Mouse (Mus musculus) ovary, postnatal 36 days (tissue): Measurements from ENCODE around the gene Acss1.

ENCODE experiments used
- DNase-seq: peaks from one replicate; pipeline ENCODE4 v3.0.0; 2022; ENCODE audit warnings: low spot score, mixed read lengths

Acss1 gene

DNA sequence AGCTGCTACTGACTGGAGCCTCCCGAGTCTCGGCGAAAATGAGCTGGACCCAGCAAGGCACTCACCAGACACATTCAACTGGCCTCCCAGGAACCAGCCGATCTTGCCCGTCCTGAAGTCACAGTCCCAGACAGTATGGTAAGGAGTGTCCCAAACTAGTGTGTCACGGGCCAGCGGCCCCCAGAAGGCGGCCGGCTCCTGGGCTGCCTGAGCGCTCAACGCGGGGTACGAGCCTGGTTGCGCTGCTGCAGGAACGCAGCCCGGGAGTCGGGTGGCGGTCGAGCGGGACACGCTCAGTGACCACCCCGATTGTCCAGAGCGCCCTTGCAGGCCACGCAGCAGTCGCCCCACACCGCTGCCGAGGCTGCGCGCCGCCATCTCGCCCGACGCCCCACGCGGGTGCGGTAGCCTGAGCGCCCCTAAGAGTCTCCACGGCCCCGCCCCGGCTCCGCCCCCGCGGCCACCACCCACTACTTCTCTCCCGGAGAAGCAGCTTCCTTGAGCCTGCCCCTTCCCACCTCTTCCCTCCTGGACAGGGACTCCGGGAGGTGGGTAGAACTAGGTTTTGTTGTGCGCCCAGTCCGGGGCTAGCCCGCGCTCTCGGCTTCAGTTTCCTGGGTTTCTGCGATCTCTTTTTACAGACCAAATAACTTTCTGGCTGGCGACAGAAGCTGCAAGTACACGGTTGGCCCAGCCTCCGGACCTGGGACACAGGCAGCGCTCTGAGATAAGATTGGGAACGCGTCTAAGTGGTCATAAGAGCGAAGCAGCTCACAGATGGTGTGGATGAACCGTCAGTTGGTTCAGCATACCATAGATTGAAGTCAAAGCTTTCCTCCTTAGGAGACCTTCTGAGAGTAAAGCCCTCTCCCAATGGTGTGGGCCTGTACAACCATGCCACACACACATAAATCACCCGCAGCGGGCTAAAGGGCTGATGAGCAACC, at the start of gene Acss1:
Acss1 (minus strand) TSS at position 681 of the 947 bp plus-strand sequence.
- DNase-seq, result peak; percentile 74

DNA sequence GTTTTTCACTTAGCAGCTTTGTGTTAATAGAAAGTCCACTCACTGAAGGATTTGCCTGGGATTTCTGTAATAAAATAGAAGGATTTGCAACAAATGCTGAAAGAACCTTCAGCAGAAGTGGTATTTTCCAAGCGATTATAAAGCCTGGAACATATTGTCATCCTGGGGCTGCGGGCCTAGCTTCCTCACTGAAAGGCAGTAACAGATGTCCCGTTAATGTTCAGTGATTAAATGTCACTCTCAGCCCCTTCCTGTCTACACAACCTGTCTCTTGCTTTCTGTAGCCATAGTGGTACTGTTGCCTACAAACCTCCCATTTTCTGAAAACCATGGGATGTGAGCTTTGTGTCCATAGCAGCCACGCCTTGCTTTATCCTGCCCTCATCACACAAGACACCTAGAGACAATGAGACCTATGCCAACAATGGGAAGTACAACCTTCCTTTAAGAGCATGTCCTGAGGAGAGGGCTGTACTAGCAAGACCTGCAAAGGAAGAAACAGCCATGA, 43.9 kb upstream of the Acss1 start:
- DNase-seq, result no peak

DNA sequence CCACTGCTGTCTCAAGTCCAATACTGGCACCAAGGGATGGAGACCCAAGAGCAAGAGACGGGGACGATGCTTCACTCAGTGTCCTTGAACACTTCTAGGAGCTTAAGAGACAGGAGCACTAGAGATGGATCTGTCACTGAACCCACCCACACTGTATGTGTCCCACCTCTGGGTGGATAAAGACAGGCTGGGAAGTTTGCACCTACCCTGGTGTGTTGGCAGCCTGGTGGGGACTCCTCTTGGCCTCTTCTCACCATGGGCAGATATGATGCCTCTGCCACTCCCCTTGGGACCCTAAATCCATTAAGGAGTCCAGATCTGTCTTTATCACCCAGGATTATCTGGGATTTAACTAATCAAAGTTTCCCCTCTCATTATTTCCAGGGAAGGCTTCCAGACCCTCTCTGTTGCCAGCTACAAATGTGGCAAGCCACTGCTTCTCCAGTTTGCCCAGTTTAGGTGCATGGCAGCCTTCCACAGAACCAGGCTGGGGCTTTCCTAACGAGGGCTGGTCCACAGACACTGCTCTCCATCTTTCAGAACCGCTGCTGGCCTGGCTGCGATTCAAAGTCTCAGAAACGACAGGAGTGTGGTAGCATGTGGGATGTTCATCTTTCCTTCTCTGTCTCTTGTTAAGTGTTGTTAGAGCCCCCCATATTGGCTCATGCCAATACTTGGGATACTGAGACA, 23.3 kb upstream of the Acss1 start:
- no peak for DNase-seq

DNA sequence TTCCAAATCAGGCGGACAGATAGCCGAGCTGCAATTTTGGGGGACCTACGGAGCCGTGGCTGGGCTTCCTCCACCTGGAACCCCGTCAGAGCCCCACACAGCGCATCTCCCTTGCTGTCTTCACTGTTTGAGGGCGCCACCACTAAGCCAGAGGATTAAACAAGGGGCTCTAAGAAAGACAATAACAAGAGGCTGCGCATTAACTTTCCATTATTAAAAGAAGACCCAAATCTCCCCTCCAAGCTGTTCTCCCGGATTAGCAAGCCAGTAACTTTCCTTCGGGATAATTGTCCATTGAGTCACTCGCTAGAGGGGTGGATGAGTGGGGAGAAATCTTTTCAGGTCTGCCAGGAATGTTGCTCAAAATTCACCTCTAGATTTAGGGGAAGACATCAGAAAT, 21.9 kb upstream of the Acss1 start:
- no peak for DNase-seq

DNA sequence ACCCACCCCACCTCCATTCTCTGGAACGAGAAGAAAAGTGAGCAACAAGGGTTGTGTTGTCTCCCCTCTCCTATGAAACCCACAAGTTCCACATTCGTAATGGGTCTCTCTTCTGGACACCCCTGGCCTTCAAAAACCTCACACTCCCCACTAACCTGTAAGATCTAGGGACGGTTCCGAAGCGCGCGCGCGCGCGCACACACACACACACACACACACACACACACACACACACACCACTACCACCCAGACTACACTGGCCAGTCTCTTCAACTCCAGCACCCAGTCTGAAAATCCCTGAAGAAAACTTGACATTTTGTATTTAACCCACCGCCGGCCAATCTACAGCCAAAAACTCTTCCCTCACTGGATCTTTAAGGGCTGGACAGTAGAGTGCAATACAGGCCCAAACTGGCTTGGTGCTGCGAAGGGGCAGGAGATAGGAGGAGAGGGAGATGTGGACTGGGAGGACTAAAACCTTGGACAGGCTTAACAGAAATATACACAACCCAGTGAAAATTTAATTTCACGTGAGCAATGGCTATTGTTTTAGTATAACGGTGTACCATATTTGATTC, 21.0 kb upstream of the Acss1 start, which contains the start of gene Vsx1:
Vsx1 (minus strand) TSS at position 138 of the 578 bp plus-strand sequence.
- DNase-seq, result no peak

DNA sequence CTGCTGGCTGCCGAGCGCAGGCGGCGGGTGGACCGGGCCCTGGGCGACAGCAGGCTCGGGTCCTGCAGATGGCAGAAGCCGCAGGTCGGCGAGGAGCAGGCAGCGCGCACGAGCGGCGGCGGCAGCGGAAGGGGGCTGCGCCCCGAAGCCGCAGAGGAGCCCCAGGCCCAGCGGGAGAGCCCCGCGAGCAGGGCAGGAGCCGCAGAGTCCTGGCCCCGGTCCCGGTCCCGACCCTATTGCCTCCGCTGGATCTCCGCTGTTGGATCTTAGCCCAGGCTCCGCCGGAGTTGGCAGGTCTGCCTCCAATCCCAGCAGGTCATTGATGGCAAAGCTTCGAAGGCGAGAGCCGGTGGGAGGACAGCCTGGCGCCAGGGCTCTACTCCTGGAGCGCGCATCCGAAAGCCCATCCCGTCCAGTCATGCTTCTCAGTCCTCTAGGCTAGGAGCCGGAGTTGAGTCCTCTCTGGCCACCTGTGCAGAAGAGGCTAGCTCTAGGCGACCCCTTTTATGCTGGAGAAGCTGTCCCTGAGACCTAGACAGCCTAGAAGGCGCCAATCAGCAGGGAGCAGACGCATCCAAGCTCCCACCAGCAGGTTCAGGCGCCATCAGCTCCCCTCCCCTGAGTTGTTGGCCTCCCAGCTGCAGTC, 20.4 kb upstream of the Acss1 start:
- DNase-seq, result peak; percentile 41

DNA sequence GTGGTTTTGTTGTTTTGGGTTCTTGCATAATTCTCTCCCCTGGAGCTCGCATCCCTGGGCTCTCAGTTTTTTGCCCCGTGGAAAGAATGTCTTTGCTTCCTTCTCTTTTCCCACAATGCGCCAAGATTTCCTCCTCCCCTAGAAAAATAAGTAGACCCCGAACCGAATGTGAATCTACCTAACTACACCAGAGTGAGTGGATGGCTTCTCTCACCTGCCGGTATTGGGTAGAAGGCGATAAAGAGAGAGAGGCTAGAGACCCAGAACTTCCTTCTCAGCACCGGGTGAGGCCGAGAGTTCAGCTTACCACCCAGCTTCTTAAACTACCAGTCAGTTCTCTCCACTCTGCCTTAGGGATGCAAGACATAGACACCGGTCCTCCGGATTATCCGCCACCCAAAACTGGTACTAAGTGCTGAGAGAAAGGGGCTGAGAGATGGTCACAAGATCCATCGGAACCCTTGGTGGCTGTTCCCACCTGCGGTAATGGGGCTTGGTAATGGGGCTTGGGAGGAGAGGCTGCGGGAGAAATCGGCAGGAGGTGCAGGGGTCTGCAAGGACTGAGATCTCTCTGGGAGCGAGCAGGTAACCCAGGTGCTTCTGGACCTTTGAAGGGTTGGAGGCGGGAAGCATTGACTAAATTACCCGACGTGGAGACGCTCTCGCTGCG, 19.7 kb upstream of the Acss1 start:
- DNase-seq, result no peak

DNA sequence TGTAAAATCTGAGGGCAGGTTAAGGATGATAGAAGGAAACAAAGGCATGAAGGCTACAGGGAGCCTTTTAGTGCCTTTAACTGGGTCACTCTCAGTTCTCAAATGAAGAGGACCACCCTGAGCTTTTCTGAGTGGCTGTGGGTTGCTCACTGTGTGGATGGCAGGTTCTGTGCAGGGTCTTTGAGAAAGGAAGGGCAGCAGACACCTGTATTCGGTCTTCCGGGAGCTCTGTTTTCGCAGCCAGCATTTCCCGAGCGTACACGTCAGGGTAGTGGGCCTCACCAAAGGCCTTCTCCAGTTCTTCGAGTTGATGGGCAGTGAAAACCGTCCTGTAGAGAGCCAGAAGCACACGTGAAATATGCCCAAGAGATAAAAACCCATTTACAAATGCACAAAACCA, 17.1 kb upstream of the Acss1 start:
- DNase-seq, result no peak

DNA sequence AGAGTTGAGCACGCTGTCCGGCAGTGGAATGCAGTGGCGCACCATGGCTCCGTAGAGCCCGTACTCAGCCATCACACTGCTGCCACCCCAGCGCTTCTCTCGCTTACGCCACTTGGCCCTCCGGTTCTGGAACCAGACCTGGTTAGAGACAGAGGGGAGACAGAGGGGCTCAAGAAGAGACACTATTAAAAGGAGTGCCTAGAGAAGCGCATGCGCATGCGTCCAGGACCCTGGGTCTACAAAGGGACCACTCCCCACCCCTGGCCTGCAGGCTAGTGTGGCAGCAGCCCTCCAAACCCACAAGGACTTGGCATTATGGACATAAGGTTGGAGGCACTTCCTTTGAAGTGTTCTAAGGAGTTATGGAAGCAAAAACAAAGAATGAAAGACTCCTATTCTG, 16.2 kb upstream of the Acss1 start:
- no peak for DNase-seq

DNA sequence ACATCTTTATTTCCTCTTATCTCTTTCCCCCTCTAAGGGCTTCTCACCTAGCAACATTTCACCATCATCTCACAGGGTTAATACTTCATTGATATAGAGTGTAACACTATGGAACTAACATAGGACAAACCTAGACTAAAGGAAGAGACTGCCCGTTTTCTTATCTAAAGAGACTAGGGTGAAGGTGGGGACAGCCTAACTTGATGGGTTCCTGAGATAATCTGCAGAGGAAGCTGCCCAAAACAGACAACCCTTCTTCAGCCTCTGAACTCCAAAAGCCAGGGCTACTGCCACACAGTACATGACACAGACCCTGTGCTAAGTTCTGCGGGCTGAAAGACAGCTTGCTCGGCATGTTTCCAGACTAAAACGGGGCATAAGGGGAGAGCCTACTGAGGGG, 13.3 kb upstream of the Acss1 start:
- DNase-seq, result no peak

DNA sequence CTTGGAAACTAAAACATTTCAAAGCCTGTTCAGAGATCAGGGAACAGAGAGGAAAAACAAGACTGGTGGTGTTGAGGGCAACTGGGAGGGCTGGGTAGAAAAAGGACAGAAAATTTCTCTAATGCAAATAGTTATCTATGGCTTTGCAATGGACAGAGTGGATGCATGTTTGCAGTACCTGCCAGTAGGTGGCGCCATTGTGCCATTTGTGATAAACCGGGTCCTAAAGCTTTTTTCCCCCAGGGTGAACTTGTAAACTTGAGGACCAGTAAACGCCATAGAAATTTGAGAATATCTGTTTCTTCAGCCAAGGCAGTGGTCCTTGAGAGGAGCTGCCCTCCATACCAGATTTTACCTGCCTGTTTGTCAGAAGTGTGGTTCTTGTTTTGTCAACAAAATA, 10.1 kb upstream of the Acss1 start:
- DNase-seq, result peak; percentile 75

DNA sequence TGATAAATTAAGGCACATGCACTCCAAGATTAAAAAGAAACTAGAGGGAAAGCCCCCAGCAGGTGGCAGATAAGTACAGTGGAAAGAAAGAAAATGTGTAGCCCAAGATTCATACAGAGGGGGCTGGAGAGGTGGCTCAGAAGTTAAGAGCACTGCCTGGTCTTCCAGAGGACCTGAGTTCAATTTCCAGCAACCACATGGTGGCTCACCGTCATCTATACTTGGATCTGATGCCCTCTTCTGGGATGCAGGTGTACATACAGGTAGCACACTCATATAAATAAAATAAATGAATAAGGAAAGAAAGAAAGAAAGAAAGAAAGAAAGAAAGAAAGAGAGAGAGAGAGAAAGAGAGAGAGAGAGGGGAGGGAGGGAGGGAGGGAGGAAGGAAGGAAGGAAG, 7.2 kb upstream of the Acss1 start:
- DNase-seq, result no peak

DNA sequence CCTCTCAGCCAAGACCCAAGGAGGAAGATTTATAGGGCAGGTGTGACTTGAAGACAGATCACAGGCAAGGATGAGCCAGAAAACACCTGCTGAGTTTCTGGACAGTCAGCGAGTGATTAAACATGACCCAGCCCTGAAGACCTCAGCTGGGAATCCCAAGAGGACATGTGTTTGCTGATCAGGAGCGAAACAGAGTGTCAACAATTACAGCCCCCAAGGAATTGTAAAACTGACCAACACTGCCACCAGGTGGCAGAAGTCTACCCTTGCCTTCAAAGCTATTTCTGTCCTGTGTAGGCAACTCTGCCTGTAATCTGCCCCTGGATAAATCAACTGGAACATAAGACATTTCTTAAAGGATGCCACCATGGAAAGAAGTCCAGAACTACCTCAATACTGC, 6.6 kb upstream of the Acss1 start:
- peak; percentile 43 for DNase-seq

DNA sequence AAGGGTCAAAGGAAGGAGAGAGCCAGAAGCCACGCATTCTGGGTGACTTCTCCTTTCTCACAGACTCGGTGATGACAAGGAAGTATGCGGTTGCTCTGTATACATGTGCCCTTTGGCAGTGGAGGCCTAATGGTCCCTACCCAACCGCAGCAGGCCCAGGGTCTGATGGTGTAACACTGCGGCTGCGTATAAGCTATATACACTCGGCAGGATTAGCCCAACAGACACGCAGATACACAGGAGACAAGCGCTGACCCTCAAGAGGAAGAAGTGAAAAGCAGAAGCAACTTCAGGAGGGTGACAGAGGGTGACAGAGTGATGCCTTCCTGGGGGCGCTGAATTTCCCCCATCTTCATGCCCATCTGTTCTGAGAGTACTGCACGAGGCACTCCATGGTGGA, 5.6 kb upstream of the Acss1 start:
- no peak for DNase-seq

DNA sequence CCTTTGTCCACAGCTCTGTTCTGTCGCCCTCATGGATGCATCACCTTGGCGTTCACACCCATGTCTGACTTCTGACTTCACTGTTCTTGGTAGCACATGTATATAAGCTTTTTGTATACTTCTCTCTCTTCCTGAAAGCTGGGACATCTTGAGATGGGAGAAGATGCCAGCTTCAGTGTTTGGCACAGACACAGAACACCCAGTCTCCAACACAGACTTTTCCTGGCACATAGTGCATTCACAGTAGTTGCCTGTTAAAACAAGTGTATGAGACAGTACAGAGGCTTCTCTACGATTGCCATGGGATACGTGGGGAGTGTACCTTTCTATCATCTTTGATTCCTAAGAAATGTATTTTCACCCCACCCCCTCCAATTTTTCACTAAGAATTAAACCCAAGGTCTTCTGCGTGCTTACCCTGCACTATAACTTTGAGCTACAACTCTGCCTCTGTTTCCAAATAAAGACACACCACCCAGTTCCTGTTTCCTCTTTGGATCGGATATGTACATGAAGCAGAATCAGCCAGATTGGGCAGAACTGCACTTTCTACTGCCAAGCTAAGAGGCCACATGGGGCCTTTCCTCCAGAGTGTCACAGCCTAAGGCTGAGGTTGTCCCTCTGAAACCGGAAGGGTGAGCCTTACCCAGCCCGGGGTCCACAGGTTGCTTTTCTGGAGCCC, 3.5 kb upstream of the Acss1 start:
- DNase-seq, result no peak

DNA sequence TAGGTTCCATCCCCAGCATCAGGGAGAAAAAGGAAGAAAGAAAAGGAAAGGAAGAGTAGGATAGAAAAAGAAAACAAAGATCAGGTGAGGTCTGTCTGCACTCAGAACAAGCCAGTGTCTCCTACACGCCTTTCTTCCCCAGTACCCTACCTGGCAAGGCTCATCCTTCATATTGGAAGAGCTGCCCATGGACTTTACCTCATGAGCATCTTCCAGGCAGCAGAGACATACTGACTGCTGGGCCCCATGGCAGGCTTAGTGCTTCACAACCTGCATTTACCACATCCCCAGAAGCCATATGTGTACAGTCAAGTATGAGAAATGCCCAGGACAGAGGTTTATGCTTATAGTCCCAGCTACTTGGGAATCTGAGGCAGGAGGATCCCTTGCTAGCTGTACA, 2.6 kb upstream of the Acss1 start:
- no peak for DNase-seq

DNA sequence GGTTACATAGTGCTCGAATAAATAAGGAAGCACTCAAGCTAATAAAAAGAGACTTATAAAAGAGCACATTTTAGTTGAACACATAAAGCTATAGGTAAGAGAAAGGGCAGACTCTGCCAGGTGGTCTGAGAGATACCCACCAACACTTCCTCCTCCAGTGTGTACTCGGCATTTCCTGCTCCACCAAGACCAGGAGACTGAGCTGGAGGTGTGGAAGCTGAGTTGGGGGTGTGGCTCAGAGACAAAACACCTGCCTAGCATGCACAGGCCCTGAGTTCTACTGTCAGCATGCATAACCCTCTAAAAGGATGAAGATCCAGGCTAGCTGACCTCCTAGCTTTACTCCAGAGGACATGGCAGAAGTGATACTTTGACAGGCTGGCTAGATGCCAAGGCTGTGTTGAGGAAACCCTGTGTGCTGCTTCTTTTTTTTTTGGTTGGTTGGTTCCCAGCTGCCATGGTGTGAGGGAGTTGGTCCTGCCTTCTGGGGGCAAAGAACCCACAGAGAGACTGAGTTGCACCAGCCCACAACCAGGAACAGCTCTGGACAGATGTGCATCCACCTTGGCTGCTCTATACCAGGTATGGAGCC, 1.2 kb upstream of the Acss1 start:
- no peak for DNase-seq

DNA sequence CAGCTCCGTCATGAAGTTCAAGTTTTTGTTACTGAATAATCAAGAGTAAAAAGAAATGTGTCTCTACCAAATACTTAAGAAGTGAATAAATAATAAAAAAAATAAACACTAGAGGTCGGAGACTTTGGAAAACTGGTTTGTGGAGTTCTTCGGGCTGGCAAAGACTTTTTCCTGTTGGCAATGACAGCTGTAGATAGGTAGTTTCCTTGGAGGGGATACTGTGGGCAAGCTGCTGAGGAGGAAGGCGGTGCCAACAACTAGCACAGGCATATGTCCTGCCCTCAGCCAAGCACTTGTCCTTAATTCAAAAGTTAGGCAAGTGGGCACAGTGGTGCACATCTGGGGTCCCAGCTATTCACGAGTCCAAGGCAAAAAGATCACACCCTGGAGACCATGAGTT, 656 bp upstream of the Acss1 start:
- no peak for DNase-seq

DNA sequence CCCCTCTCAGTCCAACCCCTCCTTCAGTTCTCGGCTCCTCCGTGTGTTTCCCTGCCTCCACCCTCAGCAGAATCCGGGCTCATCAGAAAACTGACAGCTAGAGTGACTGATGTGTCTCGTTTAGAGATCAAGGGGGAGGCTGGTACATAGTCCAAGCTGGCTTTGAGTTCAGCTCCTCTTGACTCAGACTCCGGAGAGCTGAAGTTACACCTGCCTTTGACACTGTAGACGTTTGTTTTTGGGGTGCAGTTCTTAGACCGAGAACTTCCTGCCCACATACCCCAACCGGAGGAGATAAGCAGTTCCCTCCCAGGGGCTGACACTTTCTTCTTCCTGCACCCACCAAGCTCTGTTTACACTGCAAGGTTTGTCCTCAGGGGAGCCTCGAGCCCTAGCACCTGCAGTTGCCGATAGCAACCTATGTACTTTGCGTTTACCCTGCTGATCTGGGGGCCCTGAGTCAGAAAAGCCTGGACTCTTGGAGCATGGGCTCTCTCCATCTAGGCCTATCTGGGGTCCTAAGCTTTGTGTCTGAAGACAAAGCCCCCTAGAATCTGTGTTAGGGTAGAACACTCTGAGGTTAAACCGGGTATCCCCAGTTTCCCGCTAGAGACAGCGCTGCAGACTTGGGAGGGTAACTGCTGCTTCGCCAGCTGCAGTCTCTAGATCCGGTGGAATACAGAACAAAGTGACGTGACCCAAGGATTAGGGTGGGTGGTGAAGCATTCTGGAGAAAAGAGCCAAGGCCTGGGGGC, 1.1 kb downstream of the Acss1 start:
- no peak for DNase-seq

DNA sequence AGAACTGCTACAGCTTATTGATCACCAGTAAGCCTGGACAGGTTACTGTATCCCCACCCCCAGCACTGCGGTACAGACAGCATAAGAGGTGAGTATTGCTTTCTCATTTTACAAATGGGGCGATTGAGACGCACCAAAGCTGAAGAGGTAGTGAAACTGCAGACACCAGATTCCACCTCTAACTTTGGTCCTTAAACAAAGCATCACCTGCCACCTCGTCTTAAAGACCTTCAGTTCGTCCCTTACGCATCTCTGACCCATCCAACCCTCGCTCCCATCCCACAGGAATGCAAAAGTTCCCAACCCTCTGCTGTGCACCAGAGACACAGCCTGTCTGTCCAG, 1.6 kb downstream of the Acss1 start:
- DNase-seq, result no peak
